In the genomic region with DNA sequence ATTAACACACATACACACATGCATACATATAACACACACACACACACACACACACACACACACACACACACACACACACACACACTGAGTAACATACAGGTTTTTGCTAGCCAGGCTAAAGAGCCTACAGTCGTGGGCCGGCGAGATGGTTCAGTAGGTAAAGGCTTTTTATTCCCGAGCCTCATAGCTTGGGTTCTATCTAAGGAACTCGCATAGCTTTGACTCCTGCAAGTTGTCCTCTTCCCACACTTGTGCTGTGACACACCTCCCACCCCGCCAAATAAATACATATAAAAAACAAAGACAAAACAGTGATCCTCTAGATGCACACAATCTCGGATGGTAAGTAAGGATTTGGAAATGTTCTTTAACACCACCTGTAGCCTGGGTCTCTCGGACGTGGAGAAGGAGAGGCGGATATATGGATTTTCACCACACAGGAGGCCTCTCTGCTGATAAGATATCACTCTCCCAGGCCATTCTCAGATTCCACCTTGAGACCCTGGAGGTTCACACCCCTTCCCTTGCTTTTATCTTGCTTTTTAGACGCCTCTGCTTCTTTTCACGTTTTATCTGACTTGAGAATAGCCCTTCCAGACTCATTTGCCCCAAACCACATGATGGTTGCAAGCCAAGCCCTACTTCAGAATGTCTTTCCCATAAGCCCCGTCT, we compare ENCODE assay signal across 23 mouse cellular contexts.
"Had no signal": no experiment of that assay in that cellular context is flagged by ENCODE, and none has a peak within 500 bp of the region (broad histone marks: within the 10 kb centered on the region; RNA-seq: fewer than 3 reads in every experiment).

No protein-coding gene starts in this region.

- H3K27ac ChIP-seq: heart, embryonic 13.5 days; heart, embryonic 15.5 days; hindbrain, embryonic 13.5 days; hindbrain, embryonic 15.5 days; hindbrain, postnatal 0 days; layer of hippocampus, adult 2 months; left cerebral cortex, adult 2 months; limb, embryonic 13.5 days; limb, embryonic 15.5 days; liver, embryonic 12.5 days; liver, embryonic 14.5 days had no signal

- H3K9ac ChIP-seq: forebrain, postnatal 0 days; heart, embryonic 13.5 days; heart, embryonic 15.5 days; hindbrain, embryonic 13.5 days; hindbrain, embryonic 15.5 days; limb, embryonic 13.5 days; limb, embryonic 15.5 days; liver, embryonic 12.5 days; liver, embryonic 14.5 days had no signal

- H3K9me3 ChIP-seq: heart, embryonic 13.5 days; heart, embryonic 15.5 days; hindbrain, embryonic 13.5 days; hindbrain, embryonic 15.5 days; limb, embryonic 13.5 days; limb, embryonic 15.5 days; liver, embryonic 12.5 days had no signal

- H3K27me3 ChIP-seq: hindbrain, embryonic 13.5 days; hindbrain, embryonic 15.5 days; limb, embryonic 13.5 days; limb, embryonic 15.5 days; liver, embryonic 12.5 days had no signal

- DNase-seq: forebrain, postnatal 0 days; gastrocnemius, postnatal 14 days; gastrocnemius, postnatal 36 days; heart, adult 18-20 months; heart, postnatal 10 days; kidney, adult 18-20 months; kidney, adult 8-10 months; kidney, postnatal 10 days; kidney, postnatal 25 days; kidney, postnatal 4 days; left cerebral cortex, postnatal 4 days had no signal

- H3K4me3 ChIP-seq: heart, embryonic 13.5 days; heart, embryonic 15.5 days; hindbrain, embryonic 13.5 days; hindbrain, embryonic 15.5 days; layer of hippocampus, adult 2 months; left cerebral cortex, adult 2 months; limb, embryonic 13.5 days; limb, embryonic 15.5 days; liver, embryonic 12.5 days had no signal

- H3K36me3 ChIP-seq: heart, embryonic 13.5 days; heart, embryonic 15.5 days; hindbrain, embryonic 13.5 days; hindbrain, embryonic 15.5 days; limb, embryonic 13.5 days; limb, embryonic 15.5 days; liver, embryonic 12.5 days had no signal

- H3K4me2 ChIP-seq: heart, embryonic 11.5 days; heart, embryonic 13.5 days; heart, embryonic 15.5 days; hindbrain, embryonic 13.5 days; hindbrain, embryonic 15.5 days; limb, embryonic 13.5 days; limb, embryonic 15.5 days; liver, embryonic 12.5 days had no signal

- H3K4me1 ChIP-seq: liver, embryonic 12.5 days had no signal

- ATAC-seq: forebrain, postnatal 0 days; hindbrain, postnatal 0 days; liver, embryonic 12.5 days had no signal
